Mouse (Mus musculus): ENCODE measurements around the gene Dclre1c.

Dclre1c gene

GRCm38 (mm10) chr2:3474861-3475283 is 50.9 kb downstream of the Dclre1c start, which contains the start of gene Suv39h2:
Gene Suv39h2, minus strand, starts transcription at chr2:3475031.
- peak; percentile 93 to 94 for DNase-seq (ENCODE audit: low spot score in 2 of 2)

- DNase-seq (ENCODE audit: low spot score in 2 of 2), result no peak
Observed at GRCm38 (mm10) chr2:3475746-3476251, 51.9 kb downstream of the Dclre1c start.

DNA sequence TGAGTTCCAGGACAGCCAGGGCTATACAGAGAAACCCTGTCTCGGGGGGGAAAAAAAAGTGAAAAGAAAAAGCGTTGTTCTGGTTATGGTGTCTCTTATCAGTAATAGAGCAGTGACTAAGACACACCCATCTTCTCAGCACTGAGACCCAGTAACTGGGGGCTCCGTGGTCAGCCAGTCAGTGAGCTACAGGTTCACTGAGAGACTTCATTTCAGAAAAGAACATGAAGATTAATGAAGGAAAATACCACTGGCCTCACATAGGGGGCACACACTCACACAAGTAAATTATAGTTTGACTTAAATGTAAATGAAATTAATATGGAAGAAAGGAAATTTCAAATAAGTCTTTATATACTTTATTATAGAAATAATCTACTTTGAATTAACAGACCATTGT is 56.3 kb downstream of the Dclre1c start:
- DNase-seq (ENCODE audit: low spot score in 2 of 2), result no peak

DNA sequence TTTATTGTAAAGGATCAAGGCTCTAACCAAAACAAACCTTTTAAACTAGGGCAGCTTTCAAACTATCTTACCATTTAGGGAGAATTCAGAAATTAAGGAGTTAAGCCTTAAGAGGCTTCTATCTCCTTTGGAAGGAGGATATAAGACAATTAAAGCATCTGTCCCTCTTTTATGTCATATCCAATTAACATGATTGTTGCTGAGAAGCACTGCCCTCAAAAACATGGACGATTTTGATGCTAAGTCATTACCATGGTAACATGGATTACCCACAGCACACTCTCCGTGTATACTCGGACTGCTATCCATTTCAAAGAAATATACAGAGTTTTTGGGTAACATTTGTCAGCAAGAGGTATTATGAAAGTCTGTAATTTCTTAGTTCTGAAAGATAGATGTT is 65.9 kb downstream of the Dclre1c start:
- no peak for DNase-seq (ENCODE audit: low spot score in 2 of 2)

- no peak for DNase-seq (ENCODE audit: low spot score in 2 of 2)
Observed at GRCm38 (mm10) chr2:3493833-3494409, 70.0 kb downstream of the Dclre1c start.

DNA sequence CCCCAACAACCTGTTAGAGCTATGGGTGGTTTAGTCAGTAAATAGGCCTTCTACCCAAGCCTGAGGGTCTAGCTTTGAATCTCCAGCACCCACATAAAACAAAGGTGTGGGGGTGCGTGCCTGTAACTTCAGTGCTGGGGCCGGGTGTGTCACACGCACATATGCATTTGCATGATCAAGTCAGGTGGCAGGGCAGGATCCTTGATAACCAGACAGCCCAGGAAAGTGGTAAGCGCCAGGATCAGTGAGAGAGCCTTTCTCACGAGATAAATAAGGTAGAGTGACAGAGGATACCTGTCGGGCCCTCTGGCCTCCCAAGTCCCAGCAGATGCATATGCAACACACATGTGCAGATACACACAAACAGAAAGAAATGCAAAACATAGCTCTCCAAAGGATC is 75.6 kb downstream of the Dclre1c start:
- DNase-seq (ENCODE audit: low spot score in 2 of 2), result no peak

GRCm38 (mm10) chr2:3500886-3501285 is 77.0 kb downstream of the Dclre1c start:
- no peak for DNase-seq (ENCODE audit: low spot score in 2 of 2)

DNA sequence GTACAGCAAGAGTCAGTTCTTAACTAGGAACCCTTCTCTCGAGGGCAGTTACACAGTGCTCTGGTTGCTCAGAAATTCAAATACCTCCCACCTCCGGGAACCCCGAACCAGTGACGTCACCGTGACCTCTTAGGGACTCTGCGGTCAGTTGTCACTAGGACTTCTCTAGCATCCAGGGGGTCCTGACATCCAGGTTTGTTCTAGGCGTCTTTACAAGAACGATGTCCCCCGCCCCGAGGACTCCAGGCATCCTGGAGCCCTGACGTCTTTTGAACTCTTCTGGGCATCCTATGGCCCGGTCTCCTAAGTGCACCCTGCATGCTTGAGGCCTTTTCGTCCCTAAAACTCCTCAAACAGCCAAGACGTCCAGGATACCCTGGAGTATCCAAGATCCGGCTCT is 88.1 kb downstream of the Dclre1c start:
- DNase-seq (ENCODE audit: low spot score in 2 of 2), result no peak

DNA sequence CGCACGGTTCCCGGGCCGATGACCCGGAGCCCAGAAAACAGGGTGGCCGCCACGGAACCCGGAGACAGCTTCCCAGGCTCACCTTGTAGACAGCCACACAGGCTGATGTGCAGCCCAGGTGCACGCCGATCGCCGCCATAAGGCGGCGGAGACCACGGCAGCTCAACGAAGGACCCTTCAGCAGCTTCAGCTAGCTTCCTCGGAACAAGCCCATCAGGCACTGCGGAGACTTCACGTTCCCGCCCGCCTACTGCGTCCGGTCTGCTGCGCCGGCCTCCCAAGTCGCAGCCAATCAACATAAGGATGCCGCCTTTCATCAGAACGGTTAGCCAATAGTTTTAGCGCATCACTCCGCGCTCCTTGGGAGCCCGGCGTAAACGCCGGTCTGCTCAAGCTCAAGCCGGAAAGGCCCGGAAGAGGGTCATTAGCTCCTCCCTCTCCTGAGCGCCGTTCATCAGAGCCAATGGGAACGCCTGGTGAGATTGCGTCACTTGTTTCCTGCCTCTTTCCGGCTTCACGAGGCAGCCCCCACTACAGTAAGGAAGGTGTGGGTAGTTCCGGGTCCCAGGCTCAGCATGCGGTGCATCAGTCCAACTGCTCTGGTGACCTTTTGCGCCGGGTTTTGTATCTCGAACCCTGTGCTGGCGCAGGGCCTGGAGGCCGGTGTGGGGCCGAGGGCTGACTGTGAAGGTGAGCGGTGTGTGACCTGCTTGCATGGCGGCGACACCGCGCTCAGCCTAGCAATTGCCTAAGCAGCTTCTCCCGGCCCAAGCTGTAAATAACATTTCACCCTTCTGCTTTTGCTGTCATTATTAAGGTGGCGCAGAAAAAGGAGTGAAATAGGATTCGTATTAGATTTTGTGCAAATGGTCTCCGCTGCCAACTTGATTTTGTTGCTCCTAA is 88.9 kb downstream of the Dclre1c start, which contains the start of the genes Gm45902, Hspa14 and Cdnf:
TSS of gene Gm45902 (minus strand) at position 239 of the 903 bp plus-strand sequence.
TSS of gene Hspa14 (minus strand) at position 263 of the 903 bp plus-strand sequence.
TSS of gene Cdnf (plus strand) at position 479 of the 903 bp plus-strand sequence.
- DNase-seq (ENCODE audit: low spot score in 2 of 2), result peak; percentile 92 to 95

Data from urinary bladder, adult 18-20 months (tissue).